Mouse (Mus musculus) lung, adult 18-20 months (tissue): ENCODE measurements around the gene Fam19a5.
A peak's percentile ranks its signal among the peaks of the same experiment; 100 is the strongest.

ENCODE experiments used
- DNase-seq, 2 experiments: peaks; one replicate each; pipeline ENCODE4 v3.0.0; 2022; ENCODE audit warnings: mixed read lengths in 2 of 2

The Fam19a5 gene

DNA sequence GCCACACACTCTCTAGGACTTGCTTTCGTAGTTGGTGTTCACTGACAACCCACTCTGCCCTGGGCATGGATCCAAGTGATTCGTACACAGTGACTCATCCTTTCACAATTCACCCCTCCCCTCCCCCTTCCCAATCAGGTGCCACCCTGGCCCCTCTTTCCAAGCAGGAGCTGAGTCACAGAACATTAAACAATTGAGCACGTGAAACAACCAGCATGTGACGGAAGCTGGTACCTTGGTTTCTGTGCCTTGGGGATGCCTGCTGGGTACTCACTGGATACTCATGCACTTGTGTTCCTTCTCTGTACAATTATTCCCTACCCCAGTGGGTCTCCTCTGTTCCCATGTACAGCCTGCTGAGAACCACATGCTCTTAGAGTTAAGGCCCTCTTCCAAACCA lies 53.0 kb downstream of the Fam19a5 start:
- peak; percentile 8 to 15 for DNase-seq

DNA sequence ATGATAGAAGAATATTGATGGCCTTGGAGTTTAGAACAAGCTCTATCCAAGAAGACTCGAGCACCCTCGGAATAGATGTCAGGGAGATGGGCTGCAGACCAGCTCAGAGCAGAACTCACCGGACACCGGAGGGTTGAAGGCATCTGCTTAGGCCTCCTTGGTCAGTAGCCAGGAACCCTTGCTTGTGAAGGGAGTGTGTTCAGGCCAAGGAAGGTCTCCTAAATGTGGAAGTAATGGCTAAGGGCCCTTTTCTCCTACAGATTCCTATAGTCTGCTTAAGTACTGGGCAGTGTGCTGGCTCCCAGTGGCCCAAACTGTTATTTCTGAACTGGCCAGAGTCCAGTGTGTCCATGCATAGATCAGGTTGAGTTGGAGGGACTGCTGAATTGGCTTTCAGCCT lies 53.7 kb downstream of the Fam19a5 start:
- DNase-seq = no peak

DNA sequence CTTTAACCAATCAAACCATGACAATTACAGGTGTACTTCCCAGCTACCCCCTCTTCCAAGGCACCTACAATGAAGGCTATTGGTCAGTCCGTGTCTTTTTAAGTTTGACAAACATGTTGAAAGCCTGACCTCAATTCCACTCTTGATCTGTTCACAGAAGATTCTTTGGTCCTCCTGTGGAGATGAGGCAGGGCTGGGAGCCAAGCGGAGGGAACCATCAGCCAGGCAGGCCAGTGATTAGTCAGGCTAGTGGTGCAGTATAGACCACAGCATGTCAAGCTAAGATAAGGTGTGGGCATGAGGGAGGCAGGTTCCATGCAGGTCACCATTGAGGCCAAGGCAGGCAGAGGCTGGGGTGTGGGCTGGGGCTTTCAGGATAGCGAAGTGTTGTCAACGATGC lies 54.5 kb downstream of the Fam19a5 start:
- DNase-seq = no peak

DNA sequence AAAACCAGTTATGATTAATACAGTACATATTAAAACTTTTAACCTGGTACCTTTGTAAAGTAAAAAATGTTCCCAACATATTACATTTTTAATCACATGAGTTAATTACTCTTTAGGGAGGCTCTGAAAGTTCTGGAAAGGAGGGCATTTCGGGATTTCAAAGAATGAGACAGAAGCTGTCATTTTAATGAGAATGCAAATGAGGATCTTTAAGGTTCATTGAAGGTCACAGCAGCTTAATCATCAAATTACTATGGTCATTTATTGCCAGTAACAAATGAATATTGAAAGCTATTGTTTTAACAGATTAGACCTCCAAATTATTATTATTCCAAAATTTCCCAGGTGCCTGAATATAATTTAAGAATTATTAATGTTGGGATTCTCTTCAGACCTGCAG lies 59.2 kb downstream of the Fam19a5 start:
- DNase-seq = no peak

DNA sequence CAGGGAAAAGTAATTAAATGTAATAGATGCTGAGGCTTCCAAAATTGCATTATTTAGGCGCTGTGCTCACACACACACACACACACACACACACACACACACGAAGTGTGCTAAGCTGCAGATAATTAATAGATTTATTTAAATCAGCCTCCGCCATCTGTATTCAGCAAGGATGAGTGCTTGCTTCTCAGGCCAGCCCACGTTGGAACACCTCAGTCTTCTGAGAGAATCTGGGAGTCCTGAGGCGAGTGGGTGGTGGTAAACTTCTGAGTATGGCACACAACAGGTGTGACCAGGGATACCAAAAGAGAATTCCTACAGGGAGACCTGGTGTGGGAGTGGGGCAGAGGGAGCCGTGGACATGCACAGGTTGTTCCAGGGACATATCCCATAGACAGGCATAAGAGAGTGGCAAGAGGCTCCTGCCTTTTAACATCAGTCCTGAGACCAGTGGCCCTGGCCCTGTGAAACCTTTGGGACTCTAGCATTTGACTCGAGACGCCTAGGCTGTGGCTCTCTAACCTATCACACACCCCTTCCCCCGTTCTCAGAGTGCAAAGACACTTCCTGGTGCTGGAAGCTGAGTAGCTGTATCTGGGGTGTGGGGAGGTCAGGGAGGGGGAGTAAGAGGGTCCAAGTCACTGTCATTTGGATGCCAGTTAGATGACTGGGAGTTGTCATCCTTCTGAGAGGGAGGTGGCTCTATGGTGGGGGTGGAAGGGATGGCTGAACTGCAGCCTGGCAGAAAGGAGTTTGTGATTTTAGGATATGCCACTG lies 61.6 kb downstream of the Fam19a5 start:
- no peak for DNase-seq

DNA sequence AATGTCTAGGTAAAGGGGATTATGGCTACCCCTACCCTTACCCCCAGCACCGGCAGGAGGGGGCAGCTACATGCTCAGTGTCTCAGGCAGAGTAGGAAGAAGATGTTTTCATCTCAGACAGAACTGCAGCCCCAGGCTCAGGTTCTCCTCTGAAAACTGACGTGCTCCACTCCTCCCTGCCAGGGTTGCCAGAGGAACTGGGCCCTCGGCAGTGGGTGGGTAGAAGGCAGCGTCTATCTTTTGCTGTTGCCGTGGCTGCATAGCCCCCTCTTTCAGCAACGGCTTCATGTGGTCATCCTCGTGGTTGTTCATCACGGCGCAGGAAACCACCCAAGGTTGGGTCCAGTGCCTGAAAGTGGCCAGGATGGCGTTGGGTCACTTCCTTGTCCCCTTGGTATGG lies 62.6 kb downstream of the Fam19a5 start:
- DNase-seq = no peak

DNA sequence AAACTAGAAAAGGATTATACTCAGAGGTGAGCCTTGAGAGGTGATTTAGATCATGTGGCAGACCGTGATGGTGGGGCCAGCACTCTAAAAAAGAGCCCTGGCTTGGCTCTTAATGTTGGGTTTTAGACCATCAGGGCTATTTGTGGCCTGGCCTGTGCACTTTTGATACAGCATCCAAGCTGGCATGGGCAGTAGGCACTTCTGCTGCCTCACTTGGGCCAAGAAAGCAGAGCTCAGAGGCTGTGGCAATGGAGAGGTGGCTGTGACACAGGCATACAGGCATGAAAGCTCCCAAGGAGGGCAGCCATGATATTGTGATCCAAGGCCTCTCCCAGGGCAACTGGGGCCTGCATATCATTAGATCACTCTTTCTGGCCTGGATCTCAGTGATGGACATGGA lies 65.1 kb downstream of the Fam19a5 start:
- DNase-seq = no peak

DNA sequence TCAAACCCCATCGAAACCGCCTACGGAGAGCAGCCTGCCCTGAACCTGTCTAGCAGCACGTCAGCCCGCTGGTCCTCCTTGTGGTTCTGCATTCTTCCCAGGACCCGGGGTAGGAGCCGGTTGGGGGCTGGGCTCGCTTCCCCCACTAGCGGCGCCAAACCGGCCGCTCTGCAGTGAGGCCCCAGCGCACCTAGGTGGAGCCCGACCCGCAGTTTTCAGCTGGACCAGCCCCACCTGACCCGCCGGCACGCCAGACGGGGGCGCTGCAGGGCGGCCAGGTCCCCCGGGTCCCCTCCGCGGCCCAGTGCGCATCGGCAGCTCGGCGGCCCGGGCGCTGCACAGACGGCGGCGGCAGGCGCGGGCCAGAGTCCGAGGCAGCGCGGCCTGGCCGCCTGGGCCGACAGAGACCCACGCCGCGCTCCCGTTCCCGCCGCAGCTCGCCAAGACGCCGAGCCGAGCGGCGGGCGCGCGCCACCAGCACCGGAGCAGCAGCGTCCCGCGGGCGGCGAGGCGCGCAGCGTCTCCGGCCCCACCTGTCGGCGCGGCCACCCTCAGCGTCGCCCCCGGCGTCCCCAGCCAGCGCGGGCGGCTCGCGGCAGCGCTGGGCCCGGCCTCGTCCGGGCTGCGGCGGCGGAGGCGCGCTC lies 80.0 kb downstream of the Fam19a5 start:
- DNase-seq = peak; percentile 71 to 72

DNA sequence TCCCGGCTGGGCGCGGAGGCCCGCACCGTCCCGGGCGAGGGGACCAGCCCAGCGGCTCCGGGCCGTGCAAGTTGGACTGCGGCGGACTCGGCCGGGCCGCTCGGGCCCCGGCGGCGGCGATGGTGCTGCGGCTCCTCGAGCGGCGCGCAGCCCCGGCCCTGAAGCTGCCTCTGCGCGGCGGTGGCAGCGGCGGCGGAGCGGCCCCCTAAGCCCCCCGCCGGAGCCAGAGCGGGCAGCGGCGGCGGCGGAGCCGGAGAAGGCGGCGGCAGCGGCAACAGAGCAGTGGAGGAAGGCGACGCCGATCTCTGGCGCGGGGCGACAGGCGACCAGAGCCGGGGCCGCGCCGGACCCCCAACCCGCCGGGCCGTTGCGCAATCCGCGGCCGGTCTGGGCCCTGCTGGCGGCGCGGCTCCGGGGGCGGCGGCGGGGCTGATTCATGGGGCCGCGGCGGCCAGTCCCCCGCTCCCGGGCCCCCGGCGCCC lies 80.6 kb downstream of the Fam19a5 start:
- no peak for DNase-seq

DNA sequence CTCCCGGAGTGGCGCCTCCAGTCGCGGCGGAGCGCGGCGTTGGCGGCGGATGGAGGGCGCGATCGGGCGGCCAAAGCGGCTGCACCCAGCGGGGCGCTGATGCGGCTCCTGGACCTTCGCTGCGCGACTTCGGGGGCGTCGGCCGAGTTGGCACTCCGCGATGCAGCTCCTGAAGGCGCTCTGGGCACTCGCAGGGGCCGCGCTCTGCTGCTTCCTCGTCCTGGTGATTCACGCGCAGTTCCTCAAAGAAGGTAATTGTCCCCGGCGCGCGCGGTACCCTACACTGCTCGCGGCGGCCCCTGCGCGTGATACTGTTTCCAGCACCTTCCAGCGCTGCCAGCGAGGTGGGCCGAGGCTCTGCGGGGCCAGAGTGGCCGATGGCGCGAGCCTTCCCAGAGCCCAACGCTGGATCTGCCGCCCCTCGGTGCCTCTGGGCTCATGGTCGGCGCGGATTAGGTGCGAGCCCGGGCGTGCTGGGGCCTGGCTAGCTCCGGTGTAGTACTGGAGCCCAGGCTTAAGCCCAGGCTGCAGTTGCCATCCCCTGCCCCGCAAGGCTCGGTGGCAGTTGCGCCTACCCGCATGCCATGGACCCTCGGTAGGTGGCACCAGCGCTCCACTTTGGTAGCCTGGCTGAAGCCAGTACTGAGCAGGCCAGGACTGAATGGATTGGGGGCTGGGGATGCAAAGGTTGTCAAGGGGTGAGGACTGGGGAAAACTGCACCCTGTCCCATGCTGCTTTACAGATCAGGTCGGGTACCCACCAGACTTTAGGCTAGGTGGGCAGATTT lies 81.3 kb downstream of the Fam19a5 start:
- DNase-seq = peak; percentile 72 to 73

DNA sequence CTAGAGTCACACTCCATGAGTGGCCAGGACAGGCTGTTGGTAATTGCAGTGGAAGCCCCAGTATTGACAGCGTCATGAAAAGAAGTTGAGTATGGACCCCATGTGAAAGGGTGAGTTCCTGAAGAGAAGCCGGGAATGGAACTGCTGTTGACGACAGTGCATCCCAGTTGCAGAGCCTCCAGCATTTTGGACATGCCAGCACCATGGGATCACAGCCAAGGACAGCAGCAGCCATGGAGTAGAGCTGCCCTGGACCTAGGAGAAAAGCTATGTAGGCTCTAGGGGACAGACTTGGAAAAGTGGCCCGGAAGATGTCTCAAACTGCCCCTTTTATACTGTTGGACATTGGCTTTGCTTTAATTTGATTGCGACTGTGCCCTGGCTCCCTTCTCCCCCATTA lies 91.2 kb downstream of the Fam19a5 start:
- DNase-seq = no peak

DNA sequence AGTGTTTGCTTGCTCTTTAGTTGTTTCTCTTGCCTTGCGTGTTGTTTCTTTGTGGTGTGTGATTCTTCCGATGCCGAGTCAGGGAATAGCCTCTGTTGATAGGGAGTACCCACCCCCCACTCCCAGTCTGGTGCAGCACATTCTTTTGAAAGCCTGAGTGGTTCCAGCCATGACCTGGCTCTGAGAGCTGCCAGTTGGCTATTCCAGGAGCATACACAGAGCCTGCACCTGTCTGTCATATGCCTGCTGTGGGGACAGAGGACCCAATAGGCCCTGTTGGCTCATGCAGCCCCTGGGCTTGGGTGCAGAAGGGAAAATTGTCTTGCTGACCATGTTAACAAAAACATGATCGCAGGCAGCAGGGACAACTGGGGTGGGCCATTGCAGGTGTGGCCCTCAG lies 92.3 kb downstream of the Fam19a5 start:
- DNase-seq = no peak

DNA sequence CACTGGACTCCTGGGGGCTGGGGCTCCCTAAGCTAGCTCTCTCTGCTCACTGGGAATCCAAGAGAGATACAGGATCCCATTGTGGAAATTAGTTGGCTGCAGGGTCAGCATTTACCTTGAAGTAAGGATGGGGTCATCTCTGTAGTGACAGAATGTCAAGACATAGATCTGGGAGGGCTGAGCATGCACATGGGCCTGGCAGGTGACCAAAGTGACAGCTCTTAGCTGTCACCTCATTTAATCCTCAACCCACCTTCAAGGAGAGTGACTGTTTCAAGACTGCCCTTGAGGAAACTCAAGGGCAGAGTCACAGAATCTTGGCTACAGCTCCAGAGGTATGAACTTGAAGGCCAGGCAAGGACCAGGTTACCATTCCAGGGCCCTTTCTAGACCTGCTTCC lies 93.1 kb downstream of the Fam19a5 start:
- DNase-seq = no peak

DNA sequence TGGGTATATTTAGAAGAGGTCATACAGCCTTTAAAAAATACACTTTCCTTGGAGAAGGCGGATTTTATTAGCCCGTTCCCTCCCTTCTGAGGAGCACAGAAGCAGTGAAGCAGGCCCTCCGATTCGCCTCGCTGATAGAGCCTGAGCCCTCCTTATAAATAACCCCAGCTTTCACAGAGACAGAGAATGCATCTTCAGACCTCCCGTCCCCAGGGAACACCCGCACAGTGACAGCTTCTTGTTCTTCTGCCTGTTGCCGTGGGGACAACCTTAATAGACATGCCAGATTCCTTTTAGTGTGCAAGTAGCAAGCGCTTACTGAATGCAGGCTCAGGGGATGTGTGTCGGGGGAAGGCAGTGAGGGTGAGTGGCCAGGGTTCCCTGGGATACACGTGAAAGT lies 94.2 kb downstream of the Fam19a5 start:
- DNase-seq = no peak

DNA sequence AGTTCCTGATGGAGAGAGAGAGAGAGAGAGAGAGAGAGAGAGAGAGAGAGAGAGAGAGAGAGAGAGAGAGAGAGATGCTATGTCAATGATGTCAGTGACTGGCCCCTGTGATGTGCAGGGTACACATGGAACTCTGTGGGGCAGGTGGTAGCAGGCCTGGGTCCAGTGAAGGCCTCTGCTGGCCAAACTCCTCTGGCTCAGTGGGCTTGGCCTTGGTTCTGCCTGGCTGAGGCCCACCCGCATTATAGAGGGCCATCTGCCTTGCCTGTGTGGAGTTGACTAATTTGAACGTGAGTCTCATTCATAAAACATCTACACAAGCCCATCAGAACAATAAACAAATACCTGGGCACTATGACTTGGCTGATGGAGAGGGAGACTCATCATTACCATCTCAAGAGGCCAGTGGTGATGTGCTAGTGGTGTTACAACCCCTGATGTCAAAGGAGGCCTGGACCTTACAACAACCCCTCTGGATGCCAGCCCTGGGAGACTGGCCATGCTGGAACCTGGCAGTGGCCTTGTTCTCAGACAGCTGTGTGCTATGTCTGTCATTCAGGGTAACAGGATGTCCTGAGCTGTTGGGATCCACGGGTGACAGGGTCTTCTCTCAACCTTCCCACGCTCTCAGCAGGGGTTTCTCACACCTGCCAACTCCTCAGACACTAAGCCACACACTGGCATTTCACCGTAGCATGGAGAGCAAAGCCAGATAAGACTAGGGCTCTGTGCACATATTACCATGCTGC lies 102.4 kb downstream of the Fam19a5 start:
- DNase-seq = no peak

DNA sequence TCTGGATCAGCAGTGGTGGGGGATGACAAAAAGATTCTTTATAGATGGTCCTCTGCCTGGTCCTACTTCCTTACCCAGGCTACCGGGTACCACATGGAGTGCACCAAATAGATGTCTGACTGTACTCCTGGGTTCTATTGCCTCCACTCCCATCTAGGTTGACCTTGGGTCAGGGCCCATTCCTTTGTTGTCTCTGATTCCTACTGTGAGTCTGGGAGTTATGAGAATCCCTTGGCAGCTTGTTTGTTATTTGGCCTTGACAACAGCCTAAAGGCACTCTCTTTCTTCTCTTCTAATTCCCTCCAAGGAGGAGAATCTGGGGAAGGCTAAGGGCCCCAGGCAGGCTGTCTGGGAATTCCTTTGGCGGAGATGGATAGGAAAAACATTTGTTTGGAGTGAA lies 105.6 kb downstream of the Fam19a5 start:
- DNase-seq = no peak

DNA sequence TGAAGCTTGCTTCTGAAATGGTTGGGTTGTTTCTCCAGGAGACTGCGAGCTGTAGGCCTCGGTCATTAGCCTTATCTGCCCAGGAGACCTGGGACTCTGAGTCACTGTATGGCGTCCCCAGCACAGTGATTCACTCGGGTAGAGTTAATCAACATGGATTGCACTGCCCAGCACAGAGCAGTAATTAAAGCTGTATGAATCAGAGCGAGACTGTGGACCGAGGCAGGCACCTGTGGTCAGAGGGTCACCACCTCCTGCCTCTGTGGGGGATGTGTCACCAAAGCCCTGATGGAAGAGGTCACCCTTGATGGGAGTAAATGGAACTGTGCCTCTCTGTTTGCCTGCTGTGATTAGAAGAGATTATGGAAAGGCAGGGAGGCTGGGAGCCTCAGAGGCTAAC lies 110.5 kb downstream of the Fam19a5 start:
- no peak for DNase-seq

DNA sequence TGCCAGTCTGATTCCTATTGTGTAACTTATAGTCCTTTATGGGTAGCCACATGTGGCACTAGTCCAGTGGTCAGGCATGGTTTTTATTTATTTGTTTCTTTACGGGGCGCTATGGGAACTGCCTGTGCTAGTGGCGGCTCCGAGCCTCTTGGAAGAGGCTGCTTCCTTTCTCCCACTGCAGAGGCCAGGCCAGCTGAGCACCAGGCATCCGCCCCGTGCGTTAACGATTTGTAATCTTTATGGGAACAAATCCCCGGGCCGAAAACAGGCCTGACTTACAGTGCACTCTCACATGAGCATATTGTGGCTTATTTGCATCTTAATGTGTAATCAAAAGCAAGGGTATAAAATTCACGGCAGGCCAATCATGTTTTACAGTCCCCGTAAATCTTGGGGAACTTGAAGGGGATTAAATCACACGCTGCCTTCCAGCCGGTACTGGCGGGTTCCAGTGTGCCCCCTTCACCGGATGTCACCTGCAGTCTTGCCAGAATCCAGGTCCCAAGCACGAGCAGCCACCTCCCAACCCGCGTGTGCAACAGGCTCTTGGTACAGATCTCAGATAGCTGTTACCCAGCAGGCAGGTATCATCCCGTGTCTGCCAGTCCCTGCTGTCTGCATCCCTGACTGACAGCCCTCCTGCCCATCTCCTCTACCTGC lies 112.5 kb downstream of the Fam19a5 start:
- no peak for DNase-seq

DNA sequence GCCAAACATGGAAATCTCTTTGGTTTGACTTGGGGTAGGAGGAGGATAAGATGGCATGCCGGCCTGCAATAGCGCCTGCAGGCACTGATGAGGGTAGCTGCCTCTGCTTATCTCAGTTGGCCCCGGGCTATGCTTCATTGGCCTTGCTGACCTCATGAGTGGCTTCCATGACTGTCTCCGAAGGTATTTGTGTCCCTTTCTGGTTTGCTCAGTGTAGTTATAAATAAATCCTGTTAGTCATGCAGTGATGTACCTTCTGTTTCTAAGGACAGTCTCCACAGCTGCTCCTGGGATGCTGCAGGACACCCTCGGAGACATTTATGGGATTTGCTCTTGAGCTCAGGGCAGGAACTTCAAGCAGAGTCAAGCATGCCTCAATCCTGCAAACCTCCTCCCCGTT lies 115.6 kb downstream of the Fam19a5 start:
- DNase-seq = no peak

DNA sequence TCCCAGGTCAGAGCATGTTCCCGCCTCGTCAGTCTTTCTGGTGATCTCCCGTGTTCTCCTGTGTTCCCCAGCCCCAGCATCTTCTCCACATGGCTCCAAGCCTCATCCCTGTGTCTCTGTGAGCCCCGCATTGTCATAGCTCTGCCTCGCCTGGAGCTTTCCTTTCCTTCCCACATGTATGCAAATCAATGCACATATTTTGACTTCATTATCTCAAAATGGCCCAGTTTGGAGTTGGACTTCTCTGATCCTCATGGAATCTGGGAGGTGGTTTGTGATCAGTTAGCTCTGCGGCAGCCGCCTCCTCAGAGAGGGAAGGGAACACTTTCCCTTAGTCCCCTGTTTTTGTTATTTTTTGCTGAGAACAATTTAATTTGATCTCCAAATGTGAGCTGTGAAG lies 117.9 kb downstream of the Fam19a5 start:
- DNase-seq = no peak

DNA sequence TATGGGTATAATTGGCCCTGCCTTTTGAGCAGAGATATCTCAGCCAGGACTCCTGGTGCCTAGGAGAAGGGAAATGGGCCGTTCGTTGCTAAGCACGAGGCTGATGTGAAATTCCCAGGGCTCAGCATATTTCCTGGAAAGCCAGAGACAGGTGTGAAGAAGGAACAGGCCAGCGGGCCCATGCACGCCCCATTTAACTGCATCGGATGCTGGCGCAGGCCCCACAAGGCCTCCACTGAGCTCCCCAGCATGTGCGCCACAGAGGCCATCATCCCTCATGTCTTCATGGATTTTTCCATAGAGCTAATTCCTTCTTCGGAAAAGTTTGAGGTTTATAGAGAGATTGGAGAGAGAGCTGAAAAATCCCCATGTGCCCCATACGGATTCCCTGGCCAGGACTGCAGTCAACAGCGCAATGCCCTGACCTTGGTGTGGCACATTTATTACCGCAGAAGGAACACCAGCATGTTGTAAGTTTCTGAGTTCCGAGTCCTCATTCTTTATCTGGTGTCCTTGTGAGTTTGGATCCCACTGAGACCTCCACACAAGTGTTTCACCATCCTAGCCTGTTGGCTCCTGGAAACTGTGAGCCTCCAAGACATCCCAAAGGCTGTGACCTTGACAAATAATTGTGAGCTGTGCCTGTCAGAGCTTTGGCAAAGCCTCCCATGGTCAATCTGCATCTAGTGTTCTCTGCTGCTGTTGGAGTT lies 122.1 kb downstream of the Fam19a5 start:
- DNase-seq = no peak

DNA sequence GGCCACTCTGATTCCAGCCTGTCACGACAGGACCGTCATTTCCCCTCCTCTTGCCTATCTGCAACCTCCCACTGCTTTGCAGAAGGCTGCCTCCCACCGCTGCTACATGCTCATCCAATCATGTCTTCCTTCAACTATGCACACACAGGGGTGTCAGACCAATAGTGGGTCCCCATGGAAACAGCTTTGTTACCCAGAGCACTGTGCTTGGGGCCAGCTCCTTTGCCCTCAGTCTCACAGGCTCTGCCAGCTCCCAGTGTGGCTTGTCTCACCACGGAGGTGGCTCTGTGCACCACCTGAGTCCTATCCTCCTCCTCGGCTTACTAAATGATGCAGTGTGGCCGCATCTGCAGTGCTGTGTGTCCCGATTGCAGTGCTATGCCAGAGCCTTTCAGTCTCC lies 123.3 kb downstream of the Fam19a5 start:
- DNase-seq = no peak
